Mouse (Mus musculus): ENCODE data around the gene Abtb2.

Abtb2 gene

GRCm38 (mm10) chr2:103747891-103748290 lies 181.8 kb downstream of the Abtb2 start:
- no peak for DNase-seq

GRCm38 (mm10) chr2:103749091-103749490 lies 183.0 kb downstream of the Abtb2 start:
- DNase-seq, result no peak

GRCm38 (mm10) chr2:103751771-103752170 lies 185.7 kb downstream of the Abtb2 start:
- no peak for DNase-seq

GRCm38 (mm10) chr2:103754614-103755013 lies 188.5 kb downstream of the Abtb2 start:
- no peak for DNase-seq

GRCm38 (mm10) chr2:103755458-103756085 lies 189.5 kb downstream of the Abtb2 start:
- DNase-seq, result no peak

GRCm38 (mm10) chr2:103760421-103760820 lies 194.3 kb downstream of the Abtb2 start:
- DNase-seq, result peak; percentile 11

- DNase-seq, result peak; percentile 99
Measured at GRCm38 (mm10) chr2:103760906-103761716, 195.0 kb downstream of the Abtb2 start, which contains the start of gene Nat10. Gene Nat10, minus strand, starts transcription at chr2:103761270.

- DNase-seq, result peak; percentile 15
Measured at GRCm38 (mm10) chr2:103761993-103762392, 195.9 kb downstream of the Abtb2 start.

GRCm38 (mm10) chr2:103762492-103762891 lies 196.4 kb downstream of the Abtb2 start:
- DNase-seq, result no peak
